Mouse (Mus musculus) mouse embryonic stem cell (cell line): Measurements from ENCODE around the gene Neurl1a.

Experiments used
- in situ Hi-C, 2 experiments: fragments of 300-500 bp; cut with MboI; formaldehyde crosslinking; loops; 1 replicate in 1 of 2; 3 replicates in 1 of 2; pipeline ENCODE4 v1.14.3; 2019 to 2020; ENCODE audit warnings: low sequenced_read_pairs in 2 of 2, low pct_unique_long_range_greater_than_20kb in 1 of 2, mixed read lengths in 1 of 2; ENCODE audit not compliant: unreplicated experiment in 1 of 2

Neurl1a gene

DNA sequence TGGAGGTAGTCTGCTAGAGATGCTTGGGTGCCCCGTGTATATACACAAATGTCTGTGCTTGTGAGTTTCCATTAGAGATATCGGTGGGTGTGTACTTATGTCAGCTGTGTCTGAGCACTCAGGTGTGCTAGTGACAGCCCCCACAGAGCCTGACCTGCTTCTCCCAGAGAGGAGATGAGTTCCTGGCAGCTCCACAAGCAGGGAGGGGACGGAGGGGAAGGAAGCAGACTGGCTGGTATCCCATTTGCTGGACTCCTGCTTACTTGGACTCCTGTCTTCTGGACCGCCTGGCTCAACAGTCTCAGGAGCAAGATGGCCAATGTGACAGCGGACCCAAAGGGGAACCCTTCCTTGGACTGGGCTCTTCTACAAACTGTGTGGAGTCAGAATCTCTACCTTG is 50.8 kb downstream of the Neurl1a start:
- in situ Hi-C loops = no loop called here

DNA sequence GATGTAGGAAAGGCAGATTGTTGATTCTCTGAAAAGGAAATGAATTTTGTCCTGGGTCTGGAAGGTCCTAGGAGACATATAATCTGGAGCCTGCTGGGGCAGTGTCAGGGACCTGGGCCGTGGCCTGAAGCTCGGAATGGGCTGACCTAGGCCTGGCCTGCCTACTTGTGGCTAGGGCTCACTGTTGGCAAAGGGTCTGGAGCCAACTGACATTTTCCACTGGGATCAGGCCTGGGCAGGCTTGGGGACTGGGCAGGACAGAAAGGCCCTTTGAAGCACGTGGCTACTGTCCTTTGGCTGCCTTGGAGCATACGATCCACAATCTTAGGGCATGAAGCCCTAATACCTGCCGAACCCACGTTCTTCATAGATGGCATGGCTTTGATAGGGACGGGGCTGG is 51.5 kb downstream of the Neurl1a start:
- in situ Hi-C loops = no loop called here

DNA sequence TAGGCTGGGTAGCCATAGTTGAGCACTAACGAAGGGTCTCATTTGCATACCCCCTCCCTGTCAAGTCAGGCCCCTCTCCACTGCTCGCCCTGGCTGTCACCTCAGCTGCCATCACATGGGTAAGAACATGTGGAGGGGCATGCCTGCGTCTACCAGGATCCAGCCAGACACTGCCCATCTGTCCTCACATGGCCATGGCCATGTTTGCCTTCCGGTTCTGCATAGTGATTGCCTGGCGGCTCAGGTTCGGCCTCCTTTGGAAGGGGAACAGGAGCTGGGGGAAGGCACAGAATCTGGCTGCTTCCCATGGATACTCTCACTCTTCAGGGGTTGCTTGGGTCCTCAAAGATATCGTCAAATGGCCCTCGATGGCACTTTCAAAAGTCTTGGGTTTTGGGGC is 52.1 kb downstream of the Neurl1a start:
- in situ Hi-C loops = no loop called here

DNA sequence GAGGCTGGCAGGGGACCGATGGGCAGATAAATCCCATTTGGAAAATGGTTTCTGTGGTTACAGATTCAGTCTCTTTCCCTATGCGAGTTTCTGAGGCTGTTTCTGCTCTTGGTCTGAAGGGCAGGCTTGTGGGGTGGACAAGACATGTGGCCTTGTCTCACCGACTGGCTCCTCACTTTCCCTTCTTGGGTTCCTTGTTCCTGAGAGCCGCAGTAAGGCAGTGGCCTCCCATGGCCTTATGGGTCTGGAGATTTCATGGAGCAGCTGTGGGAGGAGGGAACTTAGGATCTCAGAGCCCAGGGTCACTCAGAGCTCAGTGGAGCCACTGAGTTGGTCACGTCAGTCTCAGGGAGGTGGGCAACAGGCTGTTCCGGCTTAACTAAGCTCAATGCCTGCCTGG is 52.8 kb downstream of the Neurl1a start:
- in situ Hi-C loops = no loop called here

DNA sequence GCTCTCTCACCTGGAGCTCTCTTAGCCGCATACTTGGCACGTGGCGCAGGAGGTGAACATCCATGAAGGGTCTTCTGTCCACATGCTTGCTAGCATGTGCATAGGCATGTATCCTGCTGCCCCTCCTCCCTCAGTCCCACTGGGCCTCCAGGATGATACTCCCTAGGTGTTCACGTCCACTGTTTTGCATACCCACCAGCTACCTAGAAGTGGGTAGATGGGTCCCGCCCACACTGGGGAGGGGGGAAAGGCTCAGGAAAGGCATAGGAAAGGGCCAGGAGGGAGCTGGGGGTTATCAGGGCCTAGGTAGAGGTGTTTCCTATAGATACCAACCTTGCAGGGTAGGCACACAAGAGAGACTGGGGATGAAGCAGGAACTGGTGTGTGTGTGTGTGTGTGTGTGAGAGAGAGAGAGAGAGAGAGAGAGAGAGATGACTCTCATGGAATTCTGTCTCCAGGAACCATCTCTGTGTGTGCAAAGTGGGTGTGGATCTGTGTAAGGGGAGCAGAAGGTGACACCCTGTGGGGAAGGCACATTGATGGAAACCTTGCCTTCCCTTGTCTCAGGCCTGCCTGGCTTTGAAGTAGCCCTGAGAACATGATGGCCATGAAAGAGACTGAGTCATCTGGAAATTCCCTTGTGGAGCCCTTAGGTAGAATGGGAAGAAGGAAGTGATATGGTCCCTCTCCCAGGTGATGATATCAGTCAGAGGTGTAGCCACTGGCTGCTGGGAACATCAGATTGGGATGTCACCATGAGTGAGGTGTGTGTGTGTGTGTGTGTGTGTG is 53.7 kb downstream of the Neurl1a start:
- in situ Hi-C loops = no loop called here

DNA sequence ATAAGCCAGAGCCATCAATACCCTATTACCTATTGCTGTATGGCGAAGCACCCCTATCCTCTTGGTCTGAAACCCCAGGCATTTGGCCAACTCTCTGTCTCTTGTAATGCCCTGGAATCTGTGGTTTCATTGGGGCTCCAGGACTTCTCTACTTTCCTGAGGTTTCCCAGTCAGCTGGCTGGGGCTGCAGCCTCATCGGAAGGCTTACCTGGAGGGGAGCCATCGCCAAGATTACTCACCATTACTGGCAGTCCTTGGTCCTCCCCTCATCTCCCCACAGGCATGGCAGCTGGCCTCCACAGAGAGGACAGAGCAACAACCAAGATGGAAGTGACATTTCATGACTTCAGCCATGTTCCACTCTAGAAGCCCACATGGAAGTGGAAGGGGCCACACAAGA is 54.5 kb downstream of the Neurl1a start:
- in situ Hi-C loops = no loop called here

DNA sequence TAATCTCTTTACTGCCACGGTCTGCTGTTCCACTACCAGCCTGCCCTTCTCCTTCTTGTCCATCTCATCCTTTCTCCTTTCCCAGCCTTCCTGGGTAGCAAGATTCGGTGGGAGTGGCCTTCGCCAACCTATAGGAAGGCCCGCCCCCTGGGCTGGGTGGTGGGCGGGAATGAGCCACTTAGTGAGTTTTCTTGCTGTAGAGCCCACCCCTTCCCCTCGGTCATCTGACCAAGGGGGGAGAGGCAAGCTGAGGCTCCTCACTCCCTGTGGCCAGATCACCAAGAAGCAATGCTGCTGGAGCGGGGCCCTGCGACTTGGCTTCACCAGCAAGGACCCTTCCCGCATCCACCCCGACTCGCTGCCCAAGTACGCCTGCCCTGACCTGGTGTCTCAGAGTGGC is 61.5 kb downstream of the Neurl1a start:
- in situ Hi-C loops = no loop called here

DNA sequence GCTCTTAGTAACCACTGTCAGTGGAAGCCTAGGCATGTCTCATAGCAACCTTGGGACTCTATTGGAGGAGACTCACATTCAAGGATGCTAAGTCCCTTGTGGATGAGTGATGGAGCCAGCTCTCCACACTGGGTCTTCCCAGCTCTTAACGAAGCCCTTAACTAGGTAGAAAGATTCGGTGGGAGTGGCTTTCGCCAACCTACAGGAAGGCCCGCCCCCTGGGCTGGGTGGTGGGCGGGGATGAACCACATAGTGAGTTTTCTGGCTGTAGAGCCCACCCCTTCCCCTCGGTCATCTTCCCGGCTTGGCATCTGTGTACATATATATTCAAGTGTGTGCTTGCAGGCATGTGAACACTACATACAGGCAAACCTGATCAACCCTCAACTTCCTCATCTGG is 62.3 kb downstream of the Neurl1a start:
- in situ Hi-C loops = no loop called here

DNA sequence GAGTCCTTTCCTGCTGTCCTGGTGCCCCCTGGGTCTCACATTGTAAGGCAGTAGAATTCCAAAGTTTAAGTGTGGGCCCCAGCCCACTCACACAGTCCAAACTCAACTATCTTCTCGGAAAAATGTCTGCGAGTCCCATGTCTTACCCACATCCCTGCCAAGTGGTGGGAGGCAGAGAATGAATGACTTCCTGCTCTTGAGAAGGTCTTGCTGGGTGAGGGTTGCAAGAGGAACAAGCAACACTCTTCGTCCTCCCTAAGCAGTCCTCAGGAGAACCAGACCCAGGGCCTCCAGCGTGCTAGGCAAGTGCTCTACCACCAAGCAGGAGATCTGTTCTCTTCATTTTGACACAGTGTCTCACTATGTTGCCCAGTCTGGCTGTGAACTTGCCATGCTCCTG is 63.6 kb downstream of the Neurl1a start:
- in situ Hi-C loops = no loop called here

DNA sequence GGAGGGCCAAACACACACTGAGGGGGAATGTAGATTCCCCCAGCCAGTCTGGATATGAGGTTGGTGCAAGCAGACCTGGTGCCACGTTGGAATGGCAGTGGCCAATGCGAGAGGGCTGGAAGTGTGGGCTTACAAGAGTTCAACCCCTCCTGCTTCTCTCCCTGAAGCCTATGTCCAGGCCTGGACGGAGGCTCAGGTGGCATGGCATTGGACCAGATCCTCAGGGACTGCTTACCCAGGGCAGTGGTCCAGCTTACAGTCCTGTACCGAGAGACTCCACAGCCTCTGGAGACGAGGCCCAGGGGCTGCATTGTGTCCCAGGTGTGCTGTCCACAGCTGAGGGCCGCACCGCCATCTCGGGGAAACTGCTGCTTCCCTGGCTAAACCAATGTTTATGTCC is 66.9 kb downstream of the Neurl1a start:
- in situ Hi-C loops = no loop called here

DNA sequence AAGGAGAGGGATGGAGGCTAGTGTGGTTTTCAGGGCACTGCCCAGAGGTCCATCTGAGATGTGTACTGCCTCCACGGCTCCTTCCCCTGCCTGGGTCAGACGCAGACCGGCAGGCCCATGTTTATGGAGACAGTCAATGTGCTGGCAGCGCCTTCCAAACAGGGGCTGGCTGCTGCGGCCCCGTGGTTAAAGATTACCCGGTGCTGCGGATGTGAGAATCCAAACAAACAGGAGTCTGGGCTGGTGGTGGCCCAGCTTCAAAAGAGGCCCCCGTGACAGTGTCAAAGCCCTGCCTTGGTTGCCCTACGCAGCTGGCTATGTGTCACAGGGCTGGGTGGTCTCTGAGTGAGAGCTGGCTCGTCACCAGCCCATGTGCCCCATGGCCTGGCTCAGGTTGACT is 69.2 kb downstream of the Neurl1a start:
- in situ Hi-C loops = no loop called here

DNA sequence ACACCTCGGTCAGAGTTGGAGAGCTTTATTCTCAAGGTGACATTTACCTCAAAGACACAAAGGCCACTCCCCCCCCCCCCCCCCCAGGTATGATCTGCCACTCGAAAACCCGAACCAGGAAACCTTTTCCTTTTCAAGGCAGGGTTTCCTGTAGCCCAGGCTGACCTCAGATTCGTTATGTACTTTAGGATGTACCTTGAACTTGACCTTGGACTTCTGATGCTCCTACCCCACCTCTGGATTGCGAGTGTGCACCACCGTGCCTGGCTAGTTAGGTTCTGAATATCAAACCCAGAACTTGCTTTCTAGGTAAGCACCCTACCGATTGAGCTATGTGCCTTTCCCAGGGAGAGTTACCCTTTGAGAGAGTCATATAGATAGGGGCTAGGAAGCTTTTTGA is 69.7 kb downstream of the Neurl1a start:
- in situ Hi-C loops = no loop called here

DNA sequence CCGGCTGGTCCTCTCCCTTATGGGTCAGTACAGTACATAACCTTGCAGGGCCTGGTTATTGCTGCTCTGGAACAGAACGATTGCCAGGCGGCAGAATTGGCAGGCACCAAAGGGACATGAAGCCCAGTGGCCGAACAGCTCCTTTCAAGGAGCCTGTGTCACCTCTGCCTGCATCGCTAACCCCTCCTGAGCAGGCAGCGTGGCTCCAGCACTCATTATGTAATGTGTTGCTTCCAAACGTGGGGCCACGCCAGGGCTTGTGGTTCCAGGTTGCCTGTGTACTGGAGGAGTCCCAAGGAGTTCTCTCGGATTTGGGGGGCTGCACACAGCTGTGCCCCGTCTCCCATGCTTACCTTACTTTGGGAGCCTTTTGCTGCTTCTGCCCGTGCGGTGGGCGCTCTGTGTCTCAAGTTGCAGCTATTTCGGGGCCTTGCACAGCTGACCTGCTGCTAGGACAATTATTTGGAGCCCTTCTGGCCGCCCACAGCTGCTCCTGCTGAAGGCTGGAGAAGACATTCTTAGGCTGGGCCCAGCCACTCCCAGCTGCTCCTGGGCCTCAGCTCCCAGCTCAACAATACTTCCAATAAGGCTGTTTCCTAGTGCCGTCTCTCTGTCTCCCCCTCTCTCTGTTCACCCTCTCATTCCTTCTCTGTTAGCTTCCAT is 70.4 kb downstream of the Neurl1a start:
- in situ Hi-C loops = no loop called here

DNA sequence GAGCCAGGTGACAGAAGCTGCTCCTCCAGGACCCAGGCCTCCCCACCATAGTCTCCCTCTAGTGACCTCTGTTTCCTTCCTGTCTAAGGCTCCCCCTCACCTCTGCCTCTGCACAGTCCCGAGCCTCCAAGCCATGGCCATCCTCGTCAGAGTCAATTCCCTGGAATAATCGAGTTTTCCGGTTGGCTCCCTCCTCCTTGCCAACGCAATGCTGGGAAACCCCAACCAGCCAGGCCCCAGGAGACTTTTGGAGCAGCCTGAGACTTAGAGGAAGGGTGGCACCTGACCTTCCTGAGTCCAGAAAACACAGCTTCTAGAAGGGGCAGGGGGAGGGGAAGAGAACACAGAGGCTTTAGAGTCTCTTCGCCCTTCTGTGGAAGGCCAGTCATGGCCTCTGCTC is 72.3 kb downstream of the Neurl1a start:
- in situ Hi-C loops = loop anchor here in 1 of 2 experiments (25.0 kb wide), 1 partner anchor 236 kb away; no protein-coding TSS in a partner anchor

DNA sequence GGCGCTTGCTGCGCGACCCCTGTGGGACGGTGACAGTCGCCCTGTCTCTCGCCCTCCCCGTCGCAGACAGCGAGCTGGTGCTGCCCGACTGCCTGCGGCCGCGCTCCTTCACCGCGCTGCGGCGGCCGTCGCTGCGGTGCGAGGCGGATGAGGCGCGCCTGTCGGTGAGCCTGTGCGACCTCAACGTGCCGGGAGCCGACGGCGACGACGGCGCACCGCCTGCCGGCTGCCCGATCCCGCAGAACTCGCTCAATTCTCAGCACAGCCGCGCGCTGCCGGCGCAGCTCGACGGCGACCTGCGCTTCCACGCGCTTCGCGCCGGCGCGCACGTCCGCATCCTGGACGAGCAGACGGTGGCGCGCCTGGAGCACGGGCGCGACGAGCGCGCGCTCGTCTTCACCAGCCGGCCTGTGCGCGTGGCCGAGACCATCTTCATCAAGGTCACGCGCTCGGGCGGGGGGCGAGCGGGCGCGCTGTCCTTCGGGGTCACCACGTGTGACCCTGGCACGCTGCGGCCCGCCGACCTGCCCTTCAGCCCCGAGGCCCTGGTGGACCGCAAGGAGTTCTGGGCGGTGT is 74.5 kb downstream of the Neurl1a start:
- in situ Hi-C loops = loop anchor here in 1 of 2 experiments (25.0 kb wide), 1 partner anchor 234 kb away; no protein-coding TSS in a partner anchor

DNA sequence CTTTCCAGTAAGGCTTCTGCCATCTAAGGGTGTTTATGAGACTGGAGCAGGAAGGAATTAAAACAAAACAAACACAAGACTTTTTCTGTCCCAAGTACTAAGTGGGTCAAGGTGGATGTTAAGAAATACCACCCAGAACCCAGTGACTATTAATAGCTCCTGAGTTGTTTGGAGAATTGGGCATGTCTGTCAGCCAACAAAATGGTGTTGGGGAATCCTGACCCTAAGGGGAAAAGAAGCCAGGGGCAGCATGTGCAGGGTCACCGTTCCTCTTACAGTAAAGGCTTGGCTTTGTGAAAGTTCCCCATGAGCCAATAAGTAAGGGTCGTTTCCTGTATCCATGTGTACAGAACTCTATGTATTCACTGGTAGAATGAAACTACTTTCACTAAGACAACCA is 76.4 kb downstream of the Neurl1a start:
- in situ Hi-C loops = loop anchor here in 1 of 2 experiments (25.0 kb wide), 1 partner anchor 232 kb away; no protein-coding TSS in a partner anchor

DNA sequence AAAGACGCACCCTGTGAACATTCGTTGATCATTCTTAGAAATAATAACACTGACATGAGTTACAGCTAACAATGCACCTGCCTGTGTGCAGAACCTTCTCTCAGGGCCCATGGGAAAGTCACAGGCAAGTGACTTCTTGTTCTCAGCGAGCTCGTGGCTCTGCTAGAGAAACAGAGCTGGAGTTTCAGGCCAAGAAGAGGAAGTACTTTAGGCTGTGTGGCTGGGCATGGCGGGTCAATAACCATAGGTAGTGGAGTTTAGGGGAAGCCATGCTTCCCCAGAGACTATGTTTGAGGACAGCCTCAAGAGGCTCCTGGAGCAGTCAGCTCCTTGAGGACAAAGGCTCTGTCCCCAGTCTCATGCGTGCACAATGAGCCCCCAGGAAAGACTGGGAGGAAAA is 77.3 kb downstream of the Neurl1a start:
- in situ Hi-C loops = loop anchor here in 1 of 2 experiments (25.0 kb wide), 1 partner anchor 231 kb away; no protein-coding TSS in a partner anchor

DNA sequence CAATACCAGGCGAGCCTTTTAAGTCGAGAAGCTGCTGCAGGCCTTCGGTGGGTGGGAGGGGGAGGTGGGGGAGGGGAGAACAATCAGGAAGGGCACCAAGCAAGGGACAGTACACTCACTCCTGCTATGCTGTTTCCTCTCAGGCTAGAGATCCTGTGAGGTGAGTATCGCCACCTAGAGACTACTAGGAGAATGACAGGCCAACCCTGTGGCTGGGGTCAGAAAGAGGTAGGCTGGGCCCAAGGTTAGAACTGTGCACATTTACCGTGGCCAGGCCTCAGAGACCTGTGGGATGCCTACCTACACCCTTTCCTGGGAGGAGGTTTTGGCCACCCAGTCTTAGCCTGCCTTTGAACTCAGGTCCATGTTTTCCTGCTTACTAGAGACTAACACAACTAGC is 81.0 kb downstream of the Neurl1a start:
- in situ Hi-C loops = loop anchor here in 1 of 2 experiments (25.0 kb wide), 1 partner anchor 228 kb away; no protein-coding TSS in a partner anchor

DNA sequence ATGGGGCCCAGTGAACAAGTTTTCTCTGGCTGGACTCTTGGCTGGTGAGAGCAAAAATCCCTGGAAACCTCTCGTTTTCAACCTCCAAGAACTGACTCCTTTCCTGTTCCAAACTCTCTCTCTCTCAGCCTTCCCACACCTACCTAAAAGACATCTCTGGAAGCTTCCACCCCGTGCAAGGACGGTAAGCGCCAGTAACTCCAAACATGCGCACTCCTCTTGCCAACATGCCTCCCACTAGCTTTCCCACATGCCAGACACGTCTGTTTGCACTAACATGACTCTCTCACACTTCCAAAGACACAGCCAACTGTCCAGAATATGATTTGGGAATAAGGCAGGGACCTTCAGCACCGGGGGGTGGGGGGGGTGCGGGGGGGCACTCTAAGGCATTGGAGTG is 82.6 kb downstream of the Neurl1a start:
- in situ Hi-C loops = loop anchor here in 1 of 2 experiments (25.0 kb wide), 1 partner anchor 226 kb away; no protein-coding TSS in a partner anchor
